Mouse (Mus musculus): ENCODE data around the gene Dgkb.

Dgkb gene

GRCm38 (mm10) chr12:38017674-38018073, 200.1 kb downstream of the Dgkb start:
- DNase-seq = no peak

GRCm38 (mm10) chr12:38047256-38047655, 229.7 kb downstream of the Dgkb start:
- DNase-seq = no peak

- no peak for DNase-seq
Observed at GRCm38 (mm10) chr12:38088224-38088623, 270.7 kb downstream of the Dgkb start.

- DNase-seq = no peak
Observed at GRCm38 (mm10) chr12:38111928-38112327, 294.4 kb downstream of the Dgkb start.

- DNase-seq = no peak
Observed at GRCm38 (mm10) chr12:38114990-38115615, 297.6 kb downstream of the Dgkb start.

GRCm38 (mm10) chr12:38123524-38123923, 306.0 kb downstream of the Dgkb start:
- peak; percentile 4 for DNase-seq

- DNase-seq = no peak
Observed at GRCm38 (mm10) chr12:38125297-38125696, 307.8 kb downstream of the Dgkb start.

GRCm38 (mm10) chr12:38130209-38130915, 312.8 kb downstream of the Dgkb start:
- DNase-seq = peak; percentile 20

- peak; percentile 13 for DNase-seq
Observed at GRCm38 (mm10) chr12:38136379-38136778, 318.9 kb downstream of the Dgkb start.

- no peak for DNase-seq
Observed at GRCm38 (mm10) chr12:38140039-38140438, 322.5 kb downstream of the Dgkb start.

- no peak for DNase-seq
Observed at GRCm38 (mm10) chr12:38232665-38233064, 415.1 kb downstream of the Dgkb start.

GRCm38 (mm10) chr12:38268856-38269255, 451.3 kb downstream of the Dgkb start:
- no peak for DNase-seq

- no peak for DNase-seq
Observed at GRCm38 (mm10) chr12:38301497-38301896, 484.0 kb downstream of the Dgkb start.

GRCm38 (mm10) chr12:38303841-38304240, 486.3 kb downstream of the Dgkb start:
- DNase-seq = no peak

GRCm38 (mm10) chr12:38304245-38304644, 486.7 kb downstream of the Dgkb start:
- DNase-seq = no peak

GRCm38 (mm10) chr12:38309885-38310284, 492.4 kb downstream of the Dgkb start:
- no peak for DNase-seq

- DNase-seq = no peak
Observed at GRCm38 (mm10) chr12:38327729-38328271, 510.3 kb downstream of the Dgkb start.

GRCm38 (mm10) chr12:38328779-38329178, 511.3 kb downstream of the Dgkb start:
- no peak for DNase-seq

GRCm38 (mm10) chr12:38342657-38343056, 525.1 kb downstream of the Dgkb start:
- DNase-seq = peak; percentile 72

GRCm38 (mm10) chr12:38352481-38352880, 535.0 kb downstream of the Dgkb start:
- no peak for DNase-seq

GRCm38 (mm10) chr12:38356386-38356785, 538.9 kb downstream of the Dgkb start:
- DNase-seq = no peak

GRCm38 (mm10) chr12:38361491-38361890, 544.0 kb downstream of the Dgkb start:
- DNase-seq = no peak

- no peak for DNase-seq
Observed at GRCm38 (mm10) chr12:38371597-38371996, 554.1 kb downstream of the Dgkb start.

- no peak for DNase-seq
Observed at GRCm38 (mm10) chr12:38374159-38374558, 556.6 kb downstream of the Dgkb start.
